Mouse (Mus musculus): ENCODE results near the gene Lmntd1.

DNA sequence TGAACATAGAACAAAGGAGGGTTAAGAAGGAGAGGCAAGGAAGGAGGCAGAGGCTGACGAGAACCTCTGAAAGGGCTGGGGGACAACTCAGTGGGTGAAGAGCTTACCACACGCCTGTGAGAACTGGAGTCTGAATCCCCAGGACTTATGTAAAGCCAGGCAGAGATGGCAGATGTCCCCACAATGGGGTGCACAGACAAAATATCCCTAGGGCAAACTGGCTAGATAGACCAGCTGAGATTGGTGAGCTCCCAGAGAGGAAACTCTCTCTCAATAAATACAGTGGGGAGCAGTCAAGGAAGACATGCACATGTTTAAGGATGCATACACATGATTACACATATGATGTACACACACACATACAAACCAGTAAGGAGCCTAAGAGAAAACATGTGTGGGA is 10.0 kb downstream of the Lmntd1 start:
- TF ChIP-seq CTCF (IDR thresholded peaks at IDR 0.05; ENCODE audit: borderline replicate concordance, insufficient read depth, low read length) = no peak
- no peak for TF ChIP-seq POLR2A (IDR thresholded peaks at IDR 0.05; ENCODE audit: low read depth, low read length)

All from embryonic fibroblast, embryonic 13.5 days (primary cell).